Mouse (Mus musculus) thymus, adult 2 months (tissue): ENCODE data around the gene Fuz.

Experiments used
- CTCF ChIP-seq: fragments of 200-500 bp; IDR thresholded peaks from 2 replicates; pipeline ENCODE4 v1.5.1; 2012; ENCODE audit warnings: mild to moderate bottlenecking, control low read depth, low read length, moderate library complexity, borderline replicate concordance; ENCODE audit not compliant: control insufficient read depth, poor library complexity, insufficient read depth; ENCODE audit errors: extremely low read depth
- POLR2A ChIP-seq: fragments of 200-500 bp; IDR thresholded peaks from 2 replicates; pipeline ENCODE4 v1.6.1; 2012; ENCODE audit warnings: mild to moderate bottlenecking, low read length, control low read depth, moderate library complexity; ENCODE audit not compliant: control insufficient read depth, poor library complexity, insufficient read depth; ENCODE audit errors: extremely low read depth

DNA sequence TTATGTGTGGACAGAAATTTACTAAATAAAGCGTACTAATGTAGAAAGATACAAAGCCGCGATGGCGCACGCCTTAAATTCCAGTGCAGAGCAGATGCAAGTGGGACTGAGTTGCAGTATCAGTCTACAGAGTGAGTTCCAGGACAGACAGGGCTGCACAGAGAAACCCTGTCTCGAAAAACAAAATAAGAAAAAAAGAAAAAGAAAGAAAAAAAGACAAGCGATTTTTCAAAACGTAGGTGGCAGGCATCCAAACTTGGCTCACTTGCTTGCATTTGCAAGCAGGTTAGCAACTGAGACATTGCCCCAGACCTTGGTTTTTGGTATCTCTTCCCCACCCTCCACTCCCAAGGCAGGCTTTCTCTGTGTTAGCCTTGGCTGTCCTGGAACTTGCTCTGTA lies 2.7 kb upstream of the Fuz start:
- TF ChIP-seq CTCF = no peak
- no peak for TF ChIP-seq POLR2A
